Mouse (Mus musculus) liver, adult (tissue): ENCODE data around the gene Slc4a3.

Source experiments
- GATA4 ChIP-seq: IDR thresholded peaks from 2 replicates; pipeline ENCODE4 v1.6.1; 2014; ENCODE audit warnings: mild to moderate bottlenecking, low read length; ENCODE audit not compliant: insufficient replicate concordance

The Slc4a3 gene

GRCm38 (mm10) chr1:75601738-75602137 is 55.7 kb downstream of the Slc4a3 start:
- no peak for TF ChIP-seq GATA4

GRCm38 (mm10) chr1:75603584-75603983 is 57.5 kb downstream of the Slc4a3 start:
- no peak for TF ChIP-seq GATA4

- no peak for TF ChIP-seq GATA4
Observed at GRCm38 (mm10) chr1:75608225-75608624, 62.2 kb downstream of the Slc4a3 start.

- TF ChIP-seq GATA4: no peak
Observed at GRCm38 (mm10) chr1:75608625-75609263, 62.7 kb downstream of the Slc4a3 start.

GRCm38 (mm10) chr1:75609264-75609662 is 63.2 kb downstream of the Slc4a3 start:
- TF ChIP-seq GATA4: no peak

- no peak for TF ChIP-seq GATA4
Observed at GRCm38 (mm10) chr1:75610553-75610952, 64.5 kb downstream of the Slc4a3 start.
